Mouse (Mus musculus) cortical plate, adult 2 months (tissue): Measurements from ENCODE around the gene Efcab2. TPM values are rescaled to one million over a fixed set of nuclear protein-coding genes. Genes with fewer than 3 reads are reported as not detected.

Source experiments
- H3K27ac ChIP-seq: fragments of 200-500 bp; 2 replicates; pipeline ENCODE4 v1.5.1; 2012; ENCODE audit warnings: low read length, control low read depth, inconsistent platforms; ENCODE audit not compliant: insufficient read depth
- H3K4me1 ChIP-seq: fragments of 200-500 bp; 2 replicates; pipeline ENCODE4 v1.6.1; 2011; ENCODE audit warnings: low read length; ENCODE audit not compliant: control insufficient read depth, insufficient read depth
- H3K4me3 ChIP-seq: fragments of 200-500 bp; 2 replicates; pipeline ENCODE4 v1.5.1; 2011; ENCODE audit warnings: mild to moderate bottlenecking, low read length, control low read depth; ENCODE audit not compliant: insufficient read depth
- CTCF ChIP-seq: fragments of 200-500 bp; IDR thresholded peaks from 2 replicates; pipeline ENCODE4 v1.5.1; 2011; ENCODE audit warnings: mild to moderate bottlenecking, control low read depth, low read length; ENCODE audit not compliant: insufficient read depth; ENCODE audit errors: extremely low read depth
- POLR2A ChIP-seq: fragments of 200-500 bp; IDR thresholded peaks from 2 replicates; pipeline ENCODE4 v1.6.1; 2011; ENCODE audit warnings: mild to moderate bottlenecking, low read length, control low read depth; ENCODE audit not compliant: insufficient read depth; ENCODE audit errors: extremely low read depth
- polyA plus RNA-seq: library from polyadenylated mRNA; depleted of rRNA; stranded (reverse); fragments of >200 nt; gene quantifications from 2 replicates; pipeline ENCODE4 v1.2.3, GENCODE M21; 2012

Gene Efcab2
- polyA plus RNA-seq, 1 experiment = 7.0 TPM

DNA sequence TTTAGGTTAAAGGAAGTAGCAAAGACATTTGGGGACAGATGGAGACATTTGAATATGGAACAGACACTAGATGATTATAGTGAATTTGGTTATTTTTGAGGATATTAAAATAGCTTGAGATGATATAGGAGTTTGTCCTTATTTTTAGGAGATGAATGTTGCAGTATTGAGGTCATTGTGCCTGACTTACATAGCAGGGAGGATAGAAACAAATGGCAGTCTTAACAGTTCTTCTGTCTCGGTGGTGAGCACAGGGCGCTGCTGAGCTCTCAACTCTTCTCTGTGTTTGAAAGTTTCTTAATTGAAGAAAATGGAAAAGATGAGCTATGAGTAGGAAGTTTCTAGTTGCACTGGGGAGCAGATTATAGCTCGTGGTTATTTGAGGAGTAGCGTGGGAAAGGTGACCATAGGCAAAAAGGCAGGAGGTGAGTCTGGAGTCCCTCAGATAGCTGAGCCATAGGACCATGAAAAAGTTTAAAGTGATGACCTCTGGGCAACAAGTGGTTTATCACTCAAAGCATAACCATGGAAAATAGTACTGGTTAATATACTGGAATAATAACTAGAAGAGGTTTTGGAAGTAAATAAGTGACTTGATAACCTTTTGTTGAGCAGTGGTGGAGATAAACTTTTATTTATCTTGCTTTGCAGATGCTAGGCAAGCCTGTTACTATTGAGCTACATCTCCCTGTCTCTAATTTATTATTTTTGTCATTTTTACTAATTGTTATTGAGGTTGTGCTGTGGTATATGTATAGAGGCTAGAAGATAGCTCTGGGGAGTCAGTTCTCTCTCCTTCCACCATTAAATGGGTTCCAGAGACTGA is 25.9 kb downstream of the Efcab2 start:
- no peak overlapping the region for H3K27ac ChIP-seq
- H3K4me3 ChIP-seq = no peak overlapping the region
- no peak for TF ChIP-seq POLR2A
- no peaks in the 10 kb centered on the region for H3K4me1 ChIP-seq

DNA sequence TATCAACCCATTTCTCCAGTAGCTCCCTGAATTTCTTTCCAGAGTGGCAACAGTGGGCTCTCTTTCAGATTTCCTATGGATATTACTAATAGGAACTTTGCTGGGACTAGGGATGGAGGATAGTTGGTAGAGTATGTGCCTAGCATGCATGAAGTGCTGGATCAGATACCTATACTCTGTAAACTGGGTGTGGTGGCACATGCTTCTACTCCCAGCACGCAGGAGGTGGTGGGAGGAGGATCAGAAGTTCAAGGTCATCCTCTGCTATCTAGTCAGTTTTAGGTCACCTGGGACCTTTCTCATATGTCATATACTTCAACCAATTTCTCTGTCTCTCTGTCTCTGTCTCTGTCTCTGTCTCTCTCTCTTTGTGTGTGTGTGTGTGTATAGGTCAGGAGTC is 27.7 kb downstream of the Efcab2 start:
- H3K27ac ChIP-seq = no peak overlapping the region
- no peak overlapping the region for H3K4me3 ChIP-seq
- TF ChIP-seq CTCF (no peak), POLR2A (no peak)
- no peaks in the 10 kb centered on the region for H3K4me1 ChIP-seq

- Histone ChIP-seq H3K4me1 (peaks cover 2% of the 10 kb centered on the region; the same call in 1 of the 2 replicates), H3K27ac (no peak overlapping the region), H3K4me3 (no peak overlapping the region)
- TF ChIP-seq POLR2A (no peak), CTCF (no peak)
These were observed 38.5 kb downstream of the Efcab2 start for GRCm38 (mm10) chr1:178444407-178444806.

GRCm38 (mm10) chr1:178447036-178447435 is 41.2 kb downstream of the Efcab2 start:
- H3K27ac ChIP-seq = no peak overlapping the region
- TF ChIP-seq CTCF (no peak), POLR2A (no peak)
- H3K4me3 ChIP-seq = no peak overlapping the region
- H3K4me1 ChIP-seq = peaks cover 2% of the 10 kb centered on the region; the same call in 1 of the 2 replicates

DNA sequence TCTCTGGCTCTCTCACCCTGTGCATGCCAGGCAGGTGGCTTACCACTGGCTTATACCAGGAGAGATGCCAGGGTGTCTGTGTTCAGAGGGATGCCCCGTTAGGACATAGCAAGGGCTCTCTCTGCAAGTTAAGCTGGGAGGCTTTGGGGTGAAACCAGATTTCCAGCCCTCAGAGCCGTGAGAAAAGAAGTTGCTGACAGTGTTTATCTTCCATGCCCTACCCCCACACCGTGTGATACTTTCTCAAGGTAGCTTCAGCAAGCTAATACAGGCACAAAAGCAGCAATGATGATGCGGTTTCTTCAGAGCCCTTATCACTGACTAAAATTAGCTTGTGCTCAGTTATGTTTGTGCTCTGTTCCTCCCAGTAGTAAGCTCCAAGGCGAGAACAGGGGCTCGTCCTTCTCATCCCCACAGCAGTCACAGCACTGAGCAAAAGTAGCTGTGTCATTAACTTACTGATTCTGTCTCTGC is 42.4 kb downstream of the Efcab2 start:
- H3K27ac ChIP-seq = 0 out of 2 replicates have a peak overlapping the region, but pooled peaks have one; percentile 38
- peaks cover 2% of the 10 kb centered on the region; the same call in 1 of the 2 replicates for H3K4me1 ChIP-seq
- H3K4me3 ChIP-seq = no peak overlapping the region
- TF ChIP-seq POLR2A (no peak), CTCF (no peak)

- no peak overlapping the region for H3K27ac ChIP-seq
- TF ChIP-seq CTCF = peak; percentile 92
- TF ChIP-seq POLR2A = no peak
These were observed 43.3 kb downstream of the Efcab2 start for GRCm38 (mm10) chr1:178449172-178449571.

DNA sequence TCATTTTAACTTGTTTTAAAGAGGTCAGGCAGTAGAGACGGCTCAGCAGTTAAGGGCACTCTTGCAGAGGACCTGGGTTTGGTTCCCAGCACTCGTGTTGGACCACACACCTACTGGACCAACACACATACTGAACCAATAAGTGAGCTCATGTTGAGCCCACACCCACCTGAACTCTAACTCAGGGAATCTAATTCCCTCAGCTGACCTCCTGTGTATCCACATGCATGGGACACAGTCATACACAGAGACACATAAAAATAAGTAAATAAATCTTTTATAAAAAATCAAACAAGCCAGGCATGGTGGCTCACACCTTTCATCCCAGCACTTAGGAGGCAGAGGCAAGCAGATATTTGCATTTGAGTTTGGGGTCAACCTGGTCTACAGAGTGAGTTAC is 44.0 kb downstream of the Efcab2 start:
- Histone ChIP-seq H3K4me3 (no peak overlapping the region), H3K4me1 (peaks cover 2% of the 10 kb centered on the region; the same call in 1 of the 2 replicates), H3K27ac (no peak overlapping the region)
- TF ChIP-seq CTCF (no peak), POLR2A (no peak)

More at GRCm38 (mm10) chr1:178449172-178449571, 43.3 kb downstream of the Efcab2 start:
- peaks cover 2% of the 10 kb centered on the region; the same call in 1 of the 2 replicates for H3K4me1 ChIP-seq
- no peak overlapping the region for H3K4me3 ChIP-seq

- H3K4me1 ChIP-seq = no peaks in the 10 kb centered on the region
- TF ChIP-seq CTCF (no peak), POLR2A (no peak)
- H3K4me3 ChIP-seq = no peak overlapping the region
- H3K27ac ChIP-seq = no peak overlapping the region
These were observed 48.2 kb downstream of the Efcab2 start for GRCm38 (mm10) chr1:178454125-178454524.

DNA sequence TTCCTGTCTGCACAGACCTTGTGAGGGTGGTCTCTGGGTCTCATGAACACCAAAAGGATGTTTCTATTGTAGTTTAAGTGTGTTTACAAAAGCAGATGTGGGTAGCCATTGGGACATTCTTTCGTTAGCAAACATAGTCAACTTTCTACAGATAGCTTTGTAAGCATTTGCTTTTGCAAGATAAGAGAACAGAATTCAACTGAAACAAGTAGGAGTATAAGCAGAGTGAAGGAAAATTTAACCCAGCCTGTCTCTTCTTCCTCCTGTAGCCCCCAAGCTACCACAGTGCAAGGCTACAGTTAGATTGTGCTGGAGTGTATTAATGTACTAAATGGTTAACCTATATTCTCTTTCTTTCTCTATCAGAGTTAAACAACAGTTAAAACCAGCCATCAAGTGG is 49.2 kb downstream of the Efcab2 start:
- TF ChIP-seq CTCF = no peak
- no peak for TF ChIP-seq POLR2A
- H3K4me1 ChIP-seq = no peaks in the 10 kb centered on the region
- no peak overlapping the region for H3K27ac ChIP-seq
- no peak overlapping the region for H3K4me3 ChIP-seq

- Histone ChIP-seq H3K4me3 (no peak overlapping the region), H3K27ac (no peak overlapping the region), H3K4me1 (no peaks in the 10 kb centered on the region)
- TF ChIP-seq POLR2A = no peak
- no peak for TF ChIP-seq CTCF
These were observed 52.1 kb downstream of the Efcab2 start for GRCm38 (mm10) chr1:178458029-178458428.
